In the genomic region with DNA sequence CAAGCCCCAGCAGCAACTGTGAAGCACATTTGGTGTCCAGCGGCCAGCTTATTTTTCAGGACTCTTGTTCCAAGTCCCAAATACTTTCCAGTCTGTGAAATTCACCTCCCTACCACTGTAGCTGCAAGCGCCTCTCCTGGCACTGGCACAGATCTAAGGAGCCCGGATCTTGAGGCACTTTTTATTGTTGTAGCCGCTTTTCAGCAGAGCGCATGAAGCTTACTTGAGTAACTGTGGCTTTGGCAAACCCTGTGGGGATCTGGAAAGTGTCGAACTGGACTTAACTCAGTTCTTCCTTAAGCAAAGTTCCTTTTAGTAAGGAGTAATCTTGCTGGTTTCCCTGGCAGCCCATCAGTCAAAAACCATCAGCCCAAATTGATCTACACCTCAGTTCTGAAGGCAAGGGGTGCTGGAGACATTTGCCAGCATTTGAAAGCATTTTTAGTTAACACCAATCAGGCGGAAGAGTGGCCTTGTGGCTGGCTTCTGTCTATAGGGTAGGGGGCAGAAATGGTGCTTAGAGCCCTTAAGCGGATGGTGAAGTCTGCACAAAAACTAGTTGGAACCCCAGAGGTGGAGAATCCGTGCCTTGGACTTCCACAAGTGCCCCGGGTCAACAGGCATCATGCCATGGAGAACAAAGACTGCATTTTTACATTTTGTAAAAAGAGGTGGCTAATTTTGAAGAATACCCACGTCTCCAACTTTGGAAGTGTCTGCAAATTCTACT, we compare ENCODE assay signal across 9 mouse cellular contexts. TPM values are rescaled to one million over a fixed set of nuclear protein-coding genes. Genes with fewer than 3 reads are reported as not detected.
A peak's percentile ranks its signal among the peaks of the same experiment; 100 is the strongest.
DNase-seq lines count a peak whose midpoint lies in the region; ATAC-seq and TF ChIP-seq lines count a peak whose summit lies in the region.
"Had no signal": no experiment of that assay in that cellular context is flagged by ENCODE, and none has a peak within 500 bp of the region (broad histone marks: within the 10 kb centered on the region; RNA-seq: fewer than 3 reads in every experiment).

No protein-coding gene starts in this region.

- peaks cover 3% of the 10 kb centered on the region; the same call in 1 of the 2 replicates for H3K4me1 ChIP-seq in embryonic facial prominence, embryonic 11.5 days (ENCODE audit: control insufficient read depth, insufficient read depth, low read length)
- H3K4me1 ChIP-seq in heart, embryonic 14.5 days (ENCODE audit: control insufficient read depth in 2 of 2, insufficient read depth in 2 of 2, low read length in 2 of 2), result peaks cover 10 to 15% of the 10 kb centered on the region in 2 experiments
- H3K4me1 ChIP-seq in stomach, embryonic 15.5 days, result peaks cover 13% of the 10 kb centered on the region

- intact Hi-C loops in left cerebral cortex, adult 2 months (cut with DNase I), result loop anchor here (1.0 kb wide), 2 partner anchors 52 to 233 kb away; no protein-coding TSS in a partner anchor

- H3K9ac ChIP-seq in embryonic facial prominence, embryonic 11.5 days (replicated peaks; ENCODE audit: low read length), result peak overlapping the region; percentile 96
- H3K9ac ChIP-seq in heart, embryonic 14.5 days (ENCODE audit: low read length), result peak overlapping the region; percentile 74
- H3K9ac ChIP-seq in stomach, embryonic 15.5 days, result peak overlapping the region; percentile 68

- H3K9me3 ChIP-seq in embryonic facial prominence, embryonic 11.5 days (replicated peaks; ENCODE audit: control insufficient read depth, low read length), result no peaks in the 10 kb centered on the region
- H3K9me3 ChIP-seq in heart, embryonic 14.5 days (ENCODE audit: control insufficient read depth, low read length), result no peaks in the 10 kb centered on the region
- no peaks in the 10 kb centered on the region for H3K9me3 ChIP-seq in stomach, embryonic 15.5 days

- TF ChIP-seq CTCF in left cerebral cortex, adult 2 months (IDR thresholded peaks at IDR 0.05), result peak; percentile 46

- no peaks in the 10 kb centered on the region for H3K36me3 ChIP-seq in embryonic facial prominence, embryonic 11.5 days (replicated peaks; ENCODE audit: control insufficient read depth, insufficient read depth, low read depth, low read length)
- no peaks in the 10 kb centered on the region for H3K36me3 ChIP-seq in heart, embryonic 14.5 days (ENCODE audit: control insufficient read depth, insufficient read depth, low read length)
- H3K36me3 ChIP-seq in stomach, embryonic 15.5 days, result no peaks in the 10 kb centered on the region

- 10% methylated on average over 11 of the region's 11 CpGs for WGBS in embryonic facial prominence, embryonic 11.5 days
- 30% methylated on average over 11 of the region's 11 CpGs for WGBS in heart, embryonic 14.5 days
- 18% methylated on average over 11 of the region's 11 CpGs for WGBS in stomach, embryonic 15.5 days

- ATAC-seq in embryonic facial prominence, embryonic 11.5 days (replicated peaks; ENCODE audit: insufficient number of reproducible peaks, low FRiP score, low TSS enrichment, low read depth), result no peak
- no peak for ATAC-seq in heart, embryonic 14.5 days (ENCODE audit: insufficient number of reproducible peaks, insufficient read depth, low FRiP score, low read depth)
- ATAC-seq in stomach, embryonic 15.5 days (ENCODE audit: insufficient read depth, low FRiP score, low read depth), result no peak

- H3K4me3 ChIP-seq in embryonic facial prominence, embryonic 11.5 days (ENCODE audit: low read depth, low read length), result peak overlapping the region; percentile 81
- peak overlapping the region; percentile 57 to 73 for H3K4me3 ChIP-seq in heart, embryonic 14.5 days (ENCODE audit: control insufficient read depth in 1 of 2, insufficient read depth in 1 of 2, low read depth in 1 of 2, low read length in 2 of 2)
- H3K4me3 ChIP-seq in left cerebral cortex, adult 2 months, result peak overlapping the region; percentile 72
- peak overlapping the region; percentile 70 for H3K4me3 ChIP-seq in stomach, embryonic 15.5 days (replicated peaks)

- no peaks in the 10 kb centered on the region for H3K27me3 ChIP-seq in embryonic facial prominence, embryonic 11.5 days (ENCODE audit: control insufficient read depth, insufficient read depth, low read length)
- peaks cover 6% of the 10 kb centered on the region for H3K27me3 ChIP-seq in heart, embryonic 14.5 days (ENCODE audit: control insufficient read depth, insufficient read depth, low read length)
- no peaks in the 10 kb centered on the region for H3K27me3 ChIP-seq in stomach, embryonic 15.5 days (replicated peaks)

- DNase-seq in cerebellum, postnatal 14 days, result peak; percentile 23 to 43
- no peak for DNase-seq in cerebellum, adult 18-20 months
- DNase-seq in embryonic facial prominence, embryonic 11.5 days (ENCODE audit: low spot score), result peak; percentile 59
- DNase-seq in left cerebral cortex, adult 2 months (ENCODE audit: extremely low spot score in 1 of 2, low spot score in 2 of 2), result peak; percentile 33 to 52
- DNase-seq in lung, postnatal 4 days, result peak; percentile 60 to 73
- no peak for DNase-seq in thymus, postnatal 25 days

- H3K27ac ChIP-seq in embryonic facial prominence, embryonic 11.5 days (replicated peaks; ENCODE audit: low read depth, low read length), result no peak overlapping the region
- H3K27ac ChIP-seq in heart, embryonic 14.5 days (replicated peaks in 1 of 2; ENCODE audit: control insufficient read depth in 1 of 2, insufficient read depth in 1 of 2, low read depth in 2 of 2, low read length in 2 of 2), result peak overlapping the region; percentile 63 to 71
- peak overlapping the region; percentile 93 for H3K27ac ChIP-seq in left cerebral cortex, adult 2 months
- H3K27ac ChIP-seq in stomach, embryonic 15.5 days, result peak overlapping the region; percentile 92

- peak overlapping the region; percentile 81 for H3K4me2 ChIP-seq in embryonic facial prominence, embryonic 11.5 days (ENCODE audit: low read depth, low read length)
- H3K4me2 ChIP-seq in heart, embryonic 14.5 days (ENCODE audit: low read length), result peak overlapping the region; percentile 78
- peak overlapping the region; percentile 87 for H3K4me2 ChIP-seq in stomach, embryonic 15.5 days

RNA-seq across cellular contexts. Expression of a gene that starts 1.1 kb away (rescaled TPM):
- polyA plus RNA-seq in embryonic facial prominence, embryonic 11.5 days (2014; fragmentation: Nextera tagmentation; extraction: Ambion mirVana), result 10.3 TPM in 2 replicates
- polyA plus RNA-seq in heart, embryonic 14.5 days (2014; fragmentation: Nextera tagmentation; extraction: Ambion mirVana), result 5.5 and 6.5 TPM in 2 replicates
- total RNA-seq in left cerebral cortex, adult 2 months (2021), result 10 to 100 TPM; 12.7 to 15.7 TPM
- polyA plus RNA-seq in stomach, embryonic 15.5 days (2015; fragmentation: Nextera tagmentation; extraction: Ambion mirVana), result 8.0 and 9.0 TPM in 2 replicates

RNA-seq across cellular contexts. Expression of a gene that starts 16.2 kb away (rescaled TPM):
- not detected in 2 replicates for polyA plus RNA-seq in embryonic facial prominence, embryonic 11.5 days (2014; fragmentation: Nextera tagmentation; extraction: Ambion mirVana)
- not detected in 2 replicates for polyA plus RNA-seq in heart, embryonic 14.5 days (2014; fragmentation: Nextera tagmentation; extraction: Ambion mirVana)
- under 1 TPM in 1 of 2 experiments, not detected in 1; 0.27 TPM for total RNA-seq in left cerebral cortex, adult 2 months (2021)
- polyA plus RNA-seq in stomach, embryonic 15.5 days (2015; fragmentation: Nextera tagmentation; extraction: Ambion mirVana), result 0.68 and 2.3 TPM in 2 replicates
- total RNA-seq: gastrocnemius, postnatal 4 days had no signal

RNA-seq across cellular contexts. Expression of a gene that starts 38.6 kb away (rescaled TPM):
- not detected in 2 replicates for polyA plus RNA-seq in embryonic facial prominence, embryonic 11.5 days (2014; fragmentation: Nextera tagmentation; extraction: Ambion mirVana)
- not detected in 2 replicates for polyA plus RNA-seq in heart, embryonic 14.5 days (2014; fragmentation: Nextera tagmentation; extraction: Ambion mirVana)
- total RNA-seq in left cerebral cortex, adult 2 months (2021), result not detected
- 2.3 and 4.7 TPM in 2 replicates for polyA plus RNA-seq in stomach, embryonic 15.5 days (2015; fragmentation: Nextera tagmentation; extraction: Ambion mirVana)
- total RNA-seq: gastrocnemius, postnatal 4 days had no signal

RNA-seq across cellular contexts. Expression of a gene that starts 54.2 kb away (rescaled TPM):
- polyA plus RNA-seq in embryonic facial prominence, embryonic 11.5 days (2014; fragmentation: Nextera tagmentation; extraction: Ambion mirVana), result 0.25 TPM in 2 replicates
- polyA plus RNA-seq in heart, embryonic 14.5 days (2014; fragmentation: Nextera tagmentation; extraction: Ambion mirVana), result 0.57 and 1.1 TPM in 2 replicates
- 1 to 10 TPM; 2.5 to 4.9 TPM for total RNA-seq in left cerebral cortex, adult 2 months (2021)
- 3.8 and 5.1 TPM in 2 replicates for polyA plus RNA-seq in stomach, embryonic 15.5 days (2015; fragmentation: Nextera tagmentation; extraction: Ambion mirVana)

Comparison
In these comparisons a context has a peak if more than half of its experiments do, and no peak if none do; other contexts are left out.
1. DNase-seq: peak in cerebellum, postnatal 14 days (2 of 2), embryonic facial prominence, embryonic 11.5 days (single experiment), left cerebral cortex, adult 2 months (2 of 2) and lung, postnatal 4 days (2 of 2); none in cerebellum, adult 18-20 months (0 of 2) and thymus, postnatal 25 days (single experiment).
2. Peak in every context shown above with its lines, with median percentiles within 50 percentile points of each other: H3K4me2 ChIP-seq, H3K4me3 ChIP-seq and H3K9ac ChIP-seq.